Mouse (Mus musculus): Measurements from ENCODE around the gene Cotl1.

Gene Cotl1

DNA sequence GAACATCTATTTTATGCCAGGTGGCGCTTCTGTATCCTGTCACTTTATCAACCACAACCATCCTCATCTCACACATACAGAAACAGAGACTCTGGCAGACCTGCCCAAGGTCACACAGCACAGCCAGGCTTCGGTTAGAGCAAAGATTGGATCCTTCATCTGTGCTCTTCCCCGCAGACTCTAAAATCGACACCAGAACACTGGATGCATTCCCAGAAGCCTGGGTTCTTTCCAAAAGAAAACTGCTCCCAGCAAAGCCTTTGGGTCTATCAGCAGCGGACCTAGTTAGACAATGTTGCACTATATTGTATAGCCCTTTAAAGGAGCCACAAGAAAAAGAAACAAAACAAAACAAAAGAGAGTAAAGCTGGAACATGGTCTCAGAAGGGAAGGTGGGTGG lies 5.1 kb downstream of the Cotl1 start:
- H3K4me3 ChIP-seq (replicated peaks; ENCODE audit: low read length), result no peak overlapping the region
- peaks cover 84% of the 10 kb centered on the region for H3K4me1 ChIP-seq (replicated peaks; ENCODE audit: low read depth, low read length)
- TF ChIP-seq POU5F1 (IDR thresholded peaks at IDR 0.05; ENCODE audit: borderline replicate concordance, low read length), result no peak
- TF ChIP-seq CTCF (conservative IDR thresholded peaks at IDR 0.05; ENCODE audit: low read length), result no peak
- TF ChIP-seq NANOG (IDR thresholded peaks at IDR 0.05; ENCODE audit: borderline replicate concordance, low read length), result no peak
- peaks cover 5% of the 10 kb centered on the region for H3K36me3 ChIP-seq (ENCODE audit: insufficient read depth, low read length)
- peaks cover 37% of the 10 kb centered on the region for H3K27me3 ChIP-seq (ENCODE audit: insufficient read depth, low read length)
- H3K9me3 ChIP-seq (ENCODE audit: low read length), result no peaks in the 10 kb centered on the region

DNA sequence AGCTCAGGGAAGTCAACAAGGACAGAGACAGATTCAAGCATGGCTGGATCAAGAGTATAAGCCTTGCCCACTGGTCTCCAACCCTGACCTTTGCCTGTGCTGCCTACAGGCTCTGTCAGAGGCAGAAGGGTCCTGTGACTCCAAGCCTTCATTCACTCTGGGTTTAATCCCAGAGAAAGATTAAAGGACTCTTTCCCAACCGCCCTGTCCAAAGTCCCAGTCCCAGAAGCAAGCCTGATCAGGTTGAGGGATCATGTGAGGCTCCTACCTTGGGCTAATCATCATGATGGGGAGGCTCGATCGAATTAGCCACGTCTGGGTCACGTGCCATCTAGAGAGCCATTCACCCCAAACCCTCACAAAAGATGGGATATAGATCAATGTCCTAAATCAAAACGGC lies 5.7 kb downstream of the Cotl1 start:
- H3K4me3 ChIP-seq (replicated peaks; ENCODE audit: low read length), result no peak overlapping the region
- H3K36me3 ChIP-seq (ENCODE audit: insufficient read depth, low read length), result peaks cover 5% of the 10 kb centered on the region
- TF ChIP-seq NANOG (IDR thresholded peaks at IDR 0.05; ENCODE audit: borderline replicate concordance, low read length), result no peak
- TF ChIP-seq CTCF (conservative IDR thresholded peaks at IDR 0.05; ENCODE audit: low read length), result no peak
- TF ChIP-seq POU5F1 (IDR thresholded peaks at IDR 0.05; ENCODE audit: borderline replicate concordance, low read length), result no peak
- H3K4me1 ChIP-seq (replicated peaks; ENCODE audit: low read depth, low read length), result peaks cover 87% of the 10 kb centered on the region
- H3K27me3 ChIP-seq (ENCODE audit: insufficient read depth, low read length), result peaks cover 31% of the 10 kb centered on the region
- no peaks in the 10 kb centered on the region for H3K9me3 ChIP-seq (ENCODE audit: low read length)

DNA sequence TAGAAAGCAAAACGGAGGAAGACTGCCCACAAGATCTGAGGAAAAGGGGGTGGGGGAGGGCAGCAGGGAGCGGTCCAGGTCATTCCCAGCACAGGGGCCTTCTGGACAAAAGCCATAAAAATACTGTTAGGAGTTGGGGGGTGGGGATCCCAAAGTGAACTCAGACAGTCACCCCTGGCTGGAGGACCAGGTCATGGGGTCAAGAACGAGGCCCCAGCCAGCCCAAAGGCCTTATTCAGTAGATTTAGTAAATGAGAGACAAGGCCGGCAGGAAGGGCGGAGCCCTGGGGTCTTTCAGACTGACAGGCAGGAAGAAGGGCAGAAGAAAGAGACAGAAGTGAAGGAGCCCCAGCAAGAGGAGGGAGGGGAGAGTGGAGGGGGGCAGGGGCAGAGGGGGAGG lies 7.4 kb downstream of the Cotl1 start:
- Histone ChIP-seq H3K36me3 (ENCODE audit: insufficient read depth, low read length) (peaks cover 5% of the 10 kb centered on the region), H3K4me1 (replicated peaks; ENCODE audit: low read depth, low read length) (peaks cover 86% of the 10 kb centered on the region)
- TF ChIP-seq NANOG (IDR thresholded peaks at IDR 0.05; ENCODE audit: borderline replicate concordance, low read length), result no peak
- no peak for TF ChIP-seq CTCF (conservative IDR thresholded peaks at IDR 0.05; ENCODE audit: low read length)
- TF ChIP-seq POU5F1 (IDR thresholded peaks at IDR 0.05; ENCODE audit: borderline replicate concordance, low read length), result no peak

DNA sequence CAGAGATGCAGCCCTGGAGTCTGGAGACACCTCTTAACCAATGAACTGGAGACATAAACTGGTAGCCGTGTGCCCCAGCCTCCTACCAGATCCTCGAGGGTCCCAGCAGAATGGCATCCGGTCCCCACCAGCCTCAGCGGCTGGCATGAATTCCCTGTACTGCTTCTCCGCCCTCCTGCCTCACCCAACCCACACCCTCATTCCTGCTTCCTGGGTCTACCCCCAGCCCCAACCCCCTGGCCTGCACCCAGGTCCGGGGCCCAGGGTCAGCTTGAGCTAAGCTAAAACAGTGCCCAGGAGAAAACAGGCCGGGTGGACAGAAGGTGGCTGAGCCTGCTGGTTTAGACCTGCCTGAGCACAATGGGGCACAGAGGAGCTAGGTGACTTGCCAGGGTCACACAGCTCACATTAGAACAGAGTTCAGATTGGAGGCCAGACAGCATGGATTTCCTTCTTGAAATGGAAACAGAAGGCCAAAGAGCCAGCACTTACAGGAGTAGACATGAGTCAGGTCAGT lies 8.2 kb downstream of the Cotl1 start:
- Histone ChIP-seq H3K4me1 (replicated peaks; ENCODE audit: low read depth, low read length) (peaks cover 86% of the 10 kb centered on the region), H3K27me3 (ENCODE audit: insufficient read depth, low read length) (peaks cover 21% of the 10 kb centered on the region)

More for the DNA sequence above, 7.4 kb downstream of the Cotl1 start:
- Histone ChIP-seq H3K27me3 (ENCODE audit: insufficient read depth, low read length) (peaks cover 27% of the 10 kb centered on the region), H3K4me3 (replicated peaks; ENCODE audit: low read length) (peak overlapping the region; percentile 26; the same call in 1 of the 2 replicates), H3K9me3 (ENCODE audit: low read length) (no peaks in the 10 kb centered on the region)

DNA sequence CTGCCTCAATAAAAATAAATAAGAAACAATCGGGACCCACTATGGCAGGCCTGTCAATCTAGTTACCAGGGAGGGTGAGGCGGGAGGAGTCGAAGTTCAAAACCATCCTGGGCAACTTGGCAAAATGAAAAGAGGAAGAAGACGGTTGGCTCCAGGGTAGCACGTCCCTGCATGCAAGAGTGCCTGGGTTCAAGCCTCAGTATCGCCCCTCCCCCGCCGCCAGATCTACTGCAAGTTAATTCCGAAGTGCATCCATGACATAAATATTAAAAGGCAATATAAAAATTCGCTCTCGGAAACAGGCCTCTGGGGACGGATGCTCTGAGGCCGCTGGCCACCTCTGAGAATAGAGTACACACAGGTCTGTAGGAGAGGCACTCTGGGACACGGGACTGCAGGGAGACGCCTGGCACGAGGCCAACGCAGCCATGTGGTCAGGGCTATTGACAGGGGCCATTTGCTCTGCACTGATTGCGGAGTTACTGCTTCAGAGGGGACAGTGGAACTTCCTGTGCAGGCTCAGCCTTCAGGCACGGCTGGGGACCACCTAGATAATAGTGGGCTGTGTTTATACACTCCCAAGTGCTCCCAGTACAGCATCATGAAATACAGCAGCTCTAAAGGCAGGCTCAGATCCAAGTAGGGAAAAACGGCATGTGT lies 8.9 kb downstream of the Cotl1 start:
- H3K9me3 ChIP-seq (ENCODE audit: low read length), result no peaks in the 10 kb centered on the region
- no peaks in the 10 kb centered on the region for H3K36me3 ChIP-seq (ENCODE audit: insufficient read depth, low read length)
- H3K4me3 ChIP-seq (replicated peaks; ENCODE audit: low read length), result peak overlapping the region; percentile 39
- H3K4me1 ChIP-seq (replicated peaks; ENCODE audit: low read depth, low read length), result peaks cover 86% of the 10 kb centered on the region
- peaks cover 18% of the 10 kb centered on the region for H3K27me3 ChIP-seq (ENCODE audit: insufficient read depth, low read length)
- TF ChIP-seq CTCF (conservative IDR thresholded peaks at IDR 0.05; ENCODE audit: low read length) (no peak), NANOG (IDR thresholded peaks at IDR 0.05; ENCODE audit: borderline replicate concordance, low read length) (no peak), POU5F1 (IDR thresholded peaks at IDR 0.05; ENCODE audit: borderline replicate concordance, low read length) (no peak)

More for the DNA sequence above, 8.2 kb downstream of the Cotl1 start:
- Histone ChIP-seq H3K4me3 (replicated peaks; ENCODE audit: low read length) (peak overlapping the region; percentile 39), H3K9me3 (ENCODE audit: low read length) (no peaks in the 10 kb centered on the region), H3K36me3 (ENCODE audit: insufficient read depth, low read length) (peaks cover 5% of the 10 kb centered on the region)
- TF ChIP-seq POU5F1 (IDR thresholded peaks at IDR 0.05; ENCODE audit: borderline replicate concordance, low read length) (no peak), CTCF (conservative IDR thresholded peaks at IDR 0.05; ENCODE audit: low read length) (no peak), NANOG (IDR thresholded peaks at IDR 0.05; ENCODE audit: borderline replicate concordance, low read length) (no peak)

DNA sequence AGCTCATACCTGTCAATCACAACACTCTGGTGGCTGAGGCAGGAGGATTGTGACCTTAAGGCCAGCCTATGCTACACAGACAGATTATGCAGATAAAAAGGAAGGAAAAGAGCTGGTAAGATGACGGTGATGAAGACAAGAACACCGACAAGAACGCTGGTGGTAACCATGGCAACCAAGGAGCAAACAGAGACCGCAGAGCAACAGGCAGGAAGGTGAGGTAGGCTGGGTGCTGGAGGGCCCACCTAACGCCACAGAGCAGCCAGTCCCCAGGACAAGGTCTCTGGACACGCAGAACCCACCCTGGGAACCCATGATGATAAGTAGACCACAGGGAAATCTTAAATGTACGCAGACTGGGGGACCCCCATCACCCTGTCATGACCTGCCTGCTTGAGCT lies 9.8 kb downstream of the Cotl1 start:
- no peaks in the 10 kb centered on the region for H3K9me3 ChIP-seq (ENCODE audit: low read length)
- no peak for TF ChIP-seq NANOG (IDR thresholded peaks at IDR 0.05; ENCODE audit: borderline replicate concordance, low read length)
- TF ChIP-seq CTCF (conservative IDR thresholded peaks at IDR 0.05; ENCODE audit: low read length), result no peak
- TF ChIP-seq POU5F1 (IDR thresholded peaks at IDR 0.05; ENCODE audit: borderline replicate concordance, low read length), result no peak
- peaks cover 20% of the 10 kb centered on the region for H3K27me3 ChIP-seq (ENCODE audit: insufficient read depth, low read length)
- H3K4me3 ChIP-seq (replicated peaks; ENCODE audit: low read length), result no peak overlapping the region
- no peaks in the 10 kb centered on the region for H3K36me3 ChIP-seq (ENCODE audit: insufficient read depth, low read length)
- H3K4me1 ChIP-seq (replicated peaks; ENCODE audit: low read depth, low read length), result peaks cover 95% of the 10 kb centered on the region

DNA sequence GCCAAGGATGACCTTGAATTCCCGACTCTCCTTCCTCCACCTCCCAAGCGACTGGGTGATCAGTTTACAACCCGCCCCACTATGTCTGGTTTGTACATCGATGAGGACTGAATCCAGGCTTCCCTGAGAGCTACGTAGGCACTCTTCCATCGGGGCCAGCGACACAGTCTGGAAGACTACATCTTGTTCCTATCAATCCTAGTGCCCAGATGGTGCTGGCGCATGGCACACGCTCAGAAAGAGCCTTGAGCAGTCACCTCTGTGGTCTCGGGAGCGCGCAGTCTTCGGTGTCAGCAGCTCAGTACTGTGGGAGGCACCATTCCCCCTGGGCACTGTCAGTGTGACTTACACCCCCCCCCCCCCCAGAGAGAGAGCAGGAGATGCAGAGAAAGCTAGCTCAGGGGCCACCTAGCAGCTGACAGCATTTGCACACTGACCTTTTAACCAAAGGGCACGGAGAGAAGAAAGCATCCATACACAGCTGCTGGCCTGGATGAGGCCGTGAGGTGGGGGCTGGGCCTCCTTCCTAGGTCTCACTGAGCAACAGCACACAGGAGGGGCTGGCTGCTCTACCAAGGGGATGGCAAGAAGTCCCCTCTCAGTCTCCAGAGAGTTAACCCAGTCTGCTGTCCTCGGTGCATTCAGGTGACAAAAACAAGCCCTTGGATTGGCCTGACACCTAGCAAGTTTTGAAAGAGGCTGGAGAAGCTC lies 10.3 kb downstream of the Cotl1 start:
- TF ChIP-seq CTCF (conservative IDR thresholded peaks at IDR 0.05; ENCODE audit: low read length) (no peak), POU5F1 (IDR thresholded peaks at IDR 0.05; ENCODE audit: borderline replicate concordance, low read length) (no peak), NANOG (IDR thresholded peaks at IDR 0.05; ENCODE audit: borderline replicate concordance, low read length) (no peak)
- H3K9me3 ChIP-seq (ENCODE audit: low read length), result no peaks in the 10 kb centered on the region

DNA sequence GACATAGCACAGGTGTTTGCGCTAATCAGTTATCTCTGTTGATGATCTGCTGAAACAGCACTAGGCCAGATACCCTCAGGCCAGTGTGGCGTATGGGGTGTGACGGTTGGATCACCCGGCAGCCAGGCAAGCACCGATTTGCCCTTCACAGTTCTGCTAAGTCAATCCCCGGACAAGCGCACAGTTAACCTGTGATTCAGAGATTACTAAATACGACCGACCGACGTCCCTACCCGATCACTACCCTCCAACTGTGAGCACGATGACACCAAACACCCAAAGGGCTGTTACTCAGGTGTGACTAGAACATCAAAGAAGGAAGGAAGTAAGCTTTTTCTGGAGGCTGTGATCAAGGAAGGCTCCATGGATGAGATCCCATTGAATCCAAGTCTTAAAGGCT lies 10.9 kb downstream of the Cotl1 start:
- H3K27me3 ChIP-seq (ENCODE audit: insufficient read depth, low read length), result peaks cover 20% of the 10 kb centered on the region
- H3K36me3 ChIP-seq (ENCODE audit: insufficient read depth, low read length), result no peaks in the 10 kb centered on the region
- H3K4me1 ChIP-seq (replicated peaks; ENCODE audit: low read depth, low read length), result peaks cover 86% of the 10 kb centered on the region
- H3K4me3 ChIP-seq (replicated peaks; ENCODE audit: low read length), result peak overlapping the region; percentile 20
- TF ChIP-seq CTCF (conservative IDR thresholded peaks at IDR 0.05; ENCODE audit: low read length) (no peak), POU5F1 (IDR thresholded peaks at IDR 0.05; ENCODE audit: borderline replicate concordance, low read length) (no peak), NANOG (IDR thresholded peaks at IDR 0.05; ENCODE audit: borderline replicate concordance, low read length) (no peak)
- no peaks in the 10 kb centered on the region for H3K9me3 ChIP-seq (ENCODE audit: low read length)

More for the DNA sequence above, 10.3 kb downstream of the Cotl1 start:
- Histone ChIP-seq H3K4me3 (replicated peaks; ENCODE audit: low read length) (peak overlapping the region; percentile 20), H3K27me3 (ENCODE audit: insufficient read depth, low read length) (peaks cover 20% of the 10 kb centered on the region), H3K4me1 (replicated peaks; ENCODE audit: low read depth, low read length) (peaks cover 92% of the 10 kb centered on the region), H3K36me3 (ENCODE audit: insufficient read depth, low read length) (no peaks in the 10 kb centered on the region)
